Mouse (Mus musculus): Measurements from ENCODE around the gene Spty2d1.

DNA sequence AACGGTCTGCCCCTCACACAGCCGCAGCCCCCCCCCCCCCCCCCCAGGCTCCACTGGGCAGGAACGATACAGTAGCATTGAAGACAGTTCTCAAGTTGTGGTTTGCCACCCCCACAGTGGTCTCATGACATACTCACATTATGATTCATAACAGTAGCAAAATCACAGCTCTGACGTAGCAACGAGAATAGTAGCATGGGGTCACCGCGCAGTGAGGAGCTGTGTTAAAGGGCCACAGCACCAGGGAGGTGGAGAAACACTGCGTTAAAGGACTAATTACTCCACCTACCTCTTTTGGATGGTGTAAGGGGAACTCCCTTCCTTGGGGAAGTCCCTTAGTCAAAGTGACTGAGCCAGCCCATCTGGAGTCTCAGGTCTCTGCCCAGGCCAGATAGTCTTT is 14.3 kb upstream of the Spty2d1 start:
- TF ChIP-seq CTCF (IDR thresholded peaks at IDR 0.05; ENCODE audit: low read depth, low read length) (no peak), POLR2A (IDR thresholded peaks at IDR 0.05; ENCODE audit: borderline replicate concordance, low read depth, low read length) (no peak)
